Mouse (Mus musculus) spleen, adult 18-20 months (tissue): ENCODE data around the gene Pum1.
"Not testable (repeated sequence)": the region's sequence is repeated elsewhere in the genome, so short reads cannot be mapped to it uniquely, and the experiment has no call there.

ENCODE experiments used
- DNase-seq, 2 experiments: peaks; one replicate each; pipeline ENCODE4 v3.0.0; 2022; ENCODE audit warnings: mixed read lengths in 2 of 2

Pum1 gene

DNA sequence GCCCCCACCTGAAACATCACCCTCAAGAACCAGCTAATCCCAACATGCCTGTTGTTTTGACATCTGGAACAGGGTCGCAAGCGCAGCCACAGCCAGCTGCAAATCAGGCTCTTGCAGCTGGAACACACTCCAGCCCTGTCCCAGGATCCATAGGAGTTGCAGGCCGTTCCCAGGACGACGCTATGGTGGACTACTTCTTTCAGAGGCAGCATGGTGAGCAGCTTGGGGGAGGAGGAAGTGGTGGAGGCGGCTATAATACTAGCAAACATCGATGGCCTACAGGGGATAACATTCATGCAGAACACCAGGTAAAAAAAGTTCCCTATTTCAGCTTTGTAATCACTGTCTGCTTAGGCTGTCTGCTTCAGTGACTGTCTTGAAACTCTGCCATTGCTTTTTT lies 5.9 kb downstream of the Pum1 start:
- DNase-seq, result peak; percentile 29 to 31

DNA sequence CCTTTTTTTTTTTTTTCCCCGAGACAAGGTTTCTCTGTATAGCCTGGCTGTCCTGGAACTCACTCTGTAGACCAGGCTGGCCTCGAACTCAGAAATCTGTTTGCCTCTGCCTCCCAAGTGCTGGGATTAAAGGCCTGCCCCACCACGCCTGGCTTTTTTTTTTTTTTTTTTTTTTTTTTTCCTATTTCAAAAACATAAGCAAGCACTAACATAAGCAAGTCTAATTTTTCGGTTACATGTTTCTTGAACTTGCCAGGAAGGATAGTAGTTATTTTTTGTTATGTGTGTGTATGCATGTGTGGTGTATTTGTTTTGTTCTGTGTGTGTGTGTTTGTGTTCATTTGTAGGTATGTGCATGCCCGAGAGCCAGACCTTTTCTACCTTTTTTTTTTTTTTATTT lies 6.9 kb downstream of the Pum1 start:
- not testable (repeated sequence) for DNase-seq

DNA sequence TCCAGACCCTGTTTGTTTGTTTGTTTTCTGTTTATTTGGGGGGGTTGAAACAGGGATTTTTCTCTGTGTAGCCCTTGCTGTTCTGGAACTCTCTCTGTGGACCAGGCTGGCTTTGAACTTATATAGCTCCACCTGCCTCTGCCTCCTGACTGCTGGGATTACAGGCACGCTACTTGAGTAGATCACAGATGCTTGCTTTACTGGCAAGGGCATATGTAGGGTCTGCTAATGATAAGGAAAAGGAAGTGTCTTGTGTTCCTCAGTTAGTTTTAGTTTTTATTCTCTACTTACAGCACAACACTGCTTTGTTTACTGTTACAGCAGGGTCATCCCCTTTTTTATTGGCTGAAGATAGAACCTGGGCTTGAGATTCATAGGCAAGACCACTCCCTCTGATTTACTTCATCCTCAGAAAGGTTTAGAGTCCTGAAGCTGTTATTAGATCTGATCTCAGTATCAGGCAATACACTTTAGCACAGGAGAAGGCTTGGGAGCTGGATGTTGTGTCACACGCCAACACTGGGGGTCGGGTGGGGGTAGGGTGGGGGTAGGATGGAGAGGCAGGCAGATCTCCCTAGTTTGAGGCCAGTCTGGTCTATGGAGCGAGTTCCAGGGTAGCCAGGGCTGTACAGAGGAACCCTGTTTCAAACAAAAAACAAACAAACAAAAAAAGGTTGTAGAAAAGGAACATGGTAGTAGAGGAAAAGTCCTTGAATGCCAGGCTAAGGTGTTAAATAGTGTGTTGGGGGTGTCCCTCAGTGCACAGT lies 8.1 kb downstream of the Pum1 start:
- DNase-seq, result no peak

GRCm38 (mm10) chr4:130672161-130672560 lies 9.0 kb downstream of the Pum1 start:
- no peak for DNase-seq

GRCm38 (mm10) chr4:130676746-130677145 lies 13.6 kb downstream of the Pum1 start:
- DNase-seq, result no peak

- DNase-seq, result no peak
Observed at GRCm38 (mm10) chr4:130678149-130678548, 15.0 kb downstream of the Pum1 start.

DNA sequence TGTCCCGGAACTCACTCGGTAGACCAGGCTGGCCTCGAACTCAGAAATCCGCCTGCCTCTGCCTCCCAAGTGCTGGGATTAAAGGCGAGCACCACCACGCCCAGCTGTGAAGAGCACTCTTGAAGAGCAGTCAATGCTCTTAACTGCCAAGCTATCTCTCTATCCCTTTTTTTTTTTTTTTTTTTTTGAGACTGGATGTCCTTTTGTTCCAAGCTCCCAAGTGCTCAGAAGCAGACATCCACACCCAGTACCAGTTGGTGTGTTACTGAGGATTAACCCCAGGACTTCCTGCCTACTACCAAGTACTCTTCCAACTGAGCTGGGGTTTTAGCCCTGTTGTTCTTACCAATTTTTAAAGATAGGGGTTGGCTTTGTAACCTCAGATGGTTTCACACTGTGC lies 17.6 kb downstream of the Pum1 start:
- no peak for DNase-seq

DNA sequence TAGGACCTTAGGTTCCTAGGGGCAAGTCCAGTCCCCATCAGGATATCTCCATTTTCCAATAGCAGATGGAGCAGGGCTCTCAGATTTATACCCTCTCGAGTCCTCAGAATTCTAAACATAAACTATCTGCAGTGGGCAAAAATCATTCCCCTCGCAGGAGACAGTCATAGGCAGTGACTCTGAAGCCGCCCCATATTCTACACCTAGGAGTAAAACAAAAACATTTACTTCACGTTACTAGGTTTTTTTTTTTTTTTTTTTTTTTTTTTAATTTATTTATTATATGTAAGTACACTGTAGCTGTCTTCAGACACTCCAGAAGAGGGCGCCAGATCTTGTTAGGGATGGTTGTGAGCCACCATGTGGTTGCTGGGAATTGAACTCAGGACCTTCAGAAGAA lies 19.9 kb downstream of the Pum1 start:
- not testable (repeated sequence) for DNase-seq

DNA sequence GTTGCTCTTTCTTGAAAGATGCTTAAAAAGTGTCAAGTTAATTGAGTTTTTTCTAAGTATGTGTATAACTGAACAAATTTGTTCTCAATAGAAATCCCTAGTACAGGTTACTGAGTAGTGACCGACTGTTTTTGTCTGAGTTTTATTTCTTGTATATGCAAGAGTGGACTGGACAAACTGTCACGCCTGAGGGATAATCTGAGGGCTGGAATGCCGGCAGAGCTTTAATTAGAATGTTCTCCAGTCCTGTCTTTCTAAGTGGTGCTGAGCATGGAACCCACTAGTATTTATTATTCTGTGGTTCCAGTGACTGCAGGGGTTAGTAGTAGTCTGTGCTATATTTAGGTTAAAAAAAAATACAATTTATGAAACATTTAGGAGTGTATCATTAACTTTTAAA lies 30.8 kb downstream of the Pum1 start:
- DNase-seq, result no peak

GRCm38 (mm10) chr4:130694982-130695381 lies 31.9 kb downstream of the Pum1 start:
- DNase-seq, result no peak

DNA sequence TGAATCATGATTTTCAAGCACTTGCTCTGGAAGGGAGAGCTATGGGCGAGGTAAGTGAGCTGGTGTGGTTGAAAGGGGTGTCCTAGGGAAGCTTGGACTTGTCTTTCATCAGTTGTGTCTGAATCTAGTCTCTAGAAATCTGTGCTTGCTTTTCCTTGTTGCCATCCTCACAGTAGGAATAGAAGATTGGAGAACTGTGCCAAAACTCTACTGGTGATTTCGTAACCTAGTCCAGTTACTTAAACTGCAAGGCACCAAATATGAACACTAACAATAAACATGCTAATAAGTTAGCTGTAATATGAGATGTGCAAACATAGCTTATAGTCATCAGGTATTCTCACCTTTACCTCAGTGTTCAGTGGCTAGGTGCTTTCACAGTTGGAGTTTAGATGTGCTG lies 37.9 kb downstream of the Pum1 start:
- DNase-seq, result no peak

DNA sequence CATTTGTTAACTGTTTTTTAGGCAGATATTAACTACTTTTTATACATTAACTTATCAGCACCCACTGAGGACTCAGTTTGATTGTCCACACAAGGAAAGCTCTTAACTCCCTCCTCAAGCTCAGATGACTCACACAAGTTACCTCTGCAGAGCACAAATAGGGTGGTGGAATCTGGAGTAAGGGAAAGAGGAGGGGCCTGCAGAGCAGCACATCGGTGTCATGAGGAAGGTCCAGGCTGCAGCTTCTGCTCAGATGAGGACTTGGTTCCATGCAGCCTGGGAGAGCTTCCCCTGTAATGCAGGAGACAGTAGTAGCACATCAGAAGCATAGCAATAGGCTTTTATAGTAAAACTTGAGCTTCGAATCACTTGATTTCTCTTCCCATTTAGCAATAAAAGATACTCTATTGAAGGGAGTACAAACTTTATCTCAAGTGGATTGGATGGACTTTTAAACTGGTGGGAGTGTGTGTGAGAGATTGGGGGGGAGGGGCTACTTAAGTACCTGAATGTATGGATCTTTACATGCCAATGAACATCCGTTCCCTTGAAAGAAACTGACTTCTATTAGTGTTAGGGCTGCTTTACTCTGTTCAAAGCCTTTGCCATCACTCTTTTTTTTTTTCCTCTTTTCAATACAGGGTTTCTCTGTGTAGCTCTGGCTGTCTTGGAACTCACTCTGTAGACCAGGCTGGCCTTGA lies 39.9 kb downstream of the Pum1 start:
- no peak for DNase-seq

DNA sequence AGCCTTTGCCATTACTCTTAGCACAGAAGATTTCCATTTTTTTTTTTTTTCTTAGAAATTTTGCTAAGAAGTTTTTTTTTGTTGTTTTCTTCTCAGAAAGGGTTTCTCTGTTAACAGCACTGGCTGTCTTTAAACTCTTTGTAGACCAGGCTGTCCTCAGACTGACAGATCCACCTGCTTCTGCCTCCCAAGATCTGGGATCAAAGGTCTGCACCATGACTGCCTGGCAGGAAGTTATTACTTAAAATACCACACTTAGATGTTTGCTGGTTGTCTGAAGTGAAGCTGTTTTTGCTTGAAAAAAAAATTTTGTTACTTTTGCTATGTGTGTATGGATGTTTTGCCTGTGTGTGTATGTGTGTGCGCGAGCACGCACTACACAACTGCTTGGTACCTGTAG lies 40.5 kb downstream of the Pum1 start:
- no peak for DNase-seq

DNA sequence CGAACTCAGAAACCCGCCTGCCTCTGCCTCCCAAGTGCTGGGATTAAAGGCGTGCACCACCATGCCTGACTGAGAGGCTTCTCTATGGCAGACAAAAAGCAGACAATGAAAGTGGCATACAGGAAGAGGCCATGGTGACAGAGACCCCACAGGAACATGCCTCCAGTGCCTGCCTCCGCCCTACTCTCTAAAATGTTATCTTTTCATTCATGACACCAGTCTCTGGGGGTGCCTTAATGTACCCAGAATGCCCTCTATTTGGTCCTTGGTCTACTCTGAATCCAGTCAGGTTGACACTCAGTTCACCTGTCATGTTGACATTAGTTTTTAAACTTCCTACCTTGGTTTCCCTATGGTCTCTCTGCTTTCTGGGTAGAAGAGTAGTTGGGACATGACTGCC lies 41.5 kb downstream of the Pum1 start:
- DNase-seq, result no peak

GRCm38 (mm10) chr4:130706215-130707000 lies 43.3 kb downstream of the Pum1 start:
- DNase-seq, result no peak

DNA sequence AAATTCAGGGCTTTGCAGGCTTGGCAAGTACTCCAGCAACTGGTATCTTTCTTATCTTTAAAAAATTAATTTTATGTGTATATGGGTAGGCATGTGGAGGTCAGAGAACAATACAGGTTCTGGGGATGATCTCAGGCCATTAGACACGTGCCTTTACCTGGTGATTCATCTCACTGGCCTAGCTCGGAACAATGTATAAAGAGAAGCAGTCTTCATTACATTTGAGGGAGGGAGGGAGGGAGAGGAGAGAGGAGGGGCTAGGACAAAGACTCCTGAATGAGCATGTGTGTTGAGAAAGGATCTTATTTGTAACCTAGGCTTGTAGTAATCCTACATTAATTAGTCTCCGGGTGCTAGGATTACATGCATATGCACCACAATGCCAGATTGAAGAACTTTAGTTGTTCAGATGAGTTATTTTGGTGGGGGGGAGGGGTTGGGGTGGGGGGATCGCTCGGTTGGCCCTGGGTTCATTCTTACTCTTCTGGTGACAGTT lies 48.3 kb downstream of the Pum1 start:
- no peak for DNase-seq

DNA sequence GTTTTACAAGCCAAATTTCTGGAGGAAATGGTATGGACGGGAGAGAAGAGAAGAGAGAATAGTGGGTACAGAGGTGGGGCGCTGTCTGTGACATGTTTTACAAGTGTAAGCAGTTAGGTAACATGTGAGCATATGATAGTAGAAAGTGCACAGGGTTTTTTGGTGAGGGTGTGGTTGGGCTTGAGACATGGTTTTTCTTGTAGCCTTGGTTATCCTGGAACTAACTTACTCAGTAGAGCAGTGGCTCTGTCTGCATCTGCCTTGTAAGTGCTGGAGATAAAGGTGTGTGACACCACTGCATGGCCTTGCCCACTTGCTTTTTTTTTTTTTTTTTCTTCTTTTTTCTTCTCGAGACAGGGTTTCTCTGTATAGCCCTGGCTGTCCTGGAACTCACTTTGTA lies 49.2 kb downstream of the Pum1 start:
- DNase-seq, result no peak

DNA sequence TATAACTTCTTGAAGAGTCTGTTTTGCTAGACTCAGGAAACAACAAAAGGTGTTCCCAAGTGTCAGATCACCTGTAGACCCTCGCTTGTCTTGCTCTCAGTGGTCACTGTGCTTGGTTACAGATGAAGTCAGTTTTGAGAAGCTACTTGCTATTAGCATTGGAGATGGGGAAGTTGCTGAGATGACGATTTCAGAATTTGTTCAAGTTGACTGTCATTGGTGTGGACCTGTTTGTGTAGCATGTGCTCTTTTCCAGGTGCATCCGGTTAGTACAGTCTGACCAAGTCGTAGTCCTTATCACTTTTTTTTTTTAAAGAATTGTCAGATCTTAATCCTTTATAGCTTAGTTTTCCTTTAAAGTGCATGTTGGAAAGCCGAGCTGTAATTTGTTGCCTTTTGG lies 50.3 kb downstream of the Pum1 start:
- no peak for DNase-seq

DNA sequence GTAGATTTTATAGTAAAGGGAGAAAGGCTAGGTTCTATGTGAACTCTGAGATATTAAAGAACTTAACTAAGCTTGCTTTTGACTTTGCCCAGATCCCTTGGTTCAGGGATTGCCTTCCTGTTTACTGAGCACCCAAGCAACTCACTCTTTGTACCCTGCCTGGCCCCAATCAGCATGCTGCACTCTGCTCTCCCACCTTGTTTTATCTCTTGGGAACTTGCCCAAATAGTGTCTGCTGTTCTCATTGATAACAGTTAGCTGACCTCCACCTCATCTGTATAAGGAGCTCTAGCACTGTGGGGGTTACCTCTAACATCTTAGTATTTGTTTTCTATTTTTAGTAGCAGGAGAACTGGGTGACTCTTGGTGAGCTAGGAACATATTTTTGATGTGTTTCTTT lies 52.0 kb downstream of the Pum1 start:
- DNase-seq, result no peak

GRCm38 (mm10) chr4:130715623-130716022 lies 52.5 kb downstream of the Pum1 start:
- no peak for DNase-seq

- DNase-seq, result no peak
Observed at GRCm38 (mm10) chr4:130719348-130719747, 56.2 kb downstream of the Pum1 start.

DNA sequence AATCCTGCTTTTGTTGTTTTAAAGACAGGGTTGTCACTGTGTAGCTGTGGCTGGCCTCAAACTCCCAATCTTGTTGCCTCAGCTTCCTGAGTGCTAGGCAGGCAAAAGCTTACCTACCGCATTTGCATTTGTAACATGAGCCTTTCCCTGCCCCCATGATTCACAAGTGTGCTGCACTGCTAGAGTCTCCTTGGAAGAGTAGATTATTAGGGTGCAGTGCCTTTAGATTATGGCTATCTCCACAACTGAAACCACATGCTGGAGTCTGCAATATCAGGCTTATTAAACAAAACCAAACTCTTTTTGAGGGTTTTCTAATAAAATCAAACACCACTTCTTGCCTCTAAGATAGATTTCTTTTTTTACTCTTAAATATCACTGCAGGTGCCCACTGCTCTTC lies 59.5 kb downstream of the Pum1 start:
- DNase-seq, result no peak

DNA sequence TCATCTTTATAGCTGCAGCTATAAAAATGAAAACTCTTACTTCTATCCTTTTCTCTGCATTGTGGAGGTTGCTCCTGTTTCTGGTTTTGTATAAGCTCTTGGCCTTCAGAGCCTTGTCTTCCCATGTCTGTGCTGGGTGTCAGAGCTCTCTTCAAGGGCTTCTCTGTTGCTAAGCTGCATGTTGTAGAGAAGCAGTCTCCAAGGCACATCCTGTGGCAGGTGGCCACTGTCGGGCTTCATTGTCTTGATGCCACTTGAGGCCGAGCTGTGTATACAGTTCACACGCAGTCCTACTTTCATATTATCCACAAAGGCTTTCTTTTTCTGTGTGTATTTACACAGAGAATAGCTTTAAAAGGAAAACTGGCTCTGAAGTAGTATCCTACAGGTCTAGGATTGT lies 63.0 kb downstream of the Pum1 start:
- no peak for DNase-seq

- no peak for DNase-seq
Observed at GRCm38 (mm10) chr4:130735957-130736356, 72.8 kb downstream of the Pum1 start.
